Mouse (Mus musculus) brain, embryonic 14.5 days (tissue): Measurements from ENCODE around the gene Gpn3.
A peak's percentile ranks its signal among the peaks of the same experiment; 100 is the strongest.

Experiments
- CTCF ChIP-seq: fragments of 200-500 bp; IDR thresholded peaks from 2 replicates; pipeline ENCODE4 v1.5.1; 2012; ENCODE audit warnings: inconsistent platforms, mild to moderate bottlenecking, moderate library complexity, borderline replicate concordance; ENCODE audit not compliant: insufficient read depth, insufficient read length; ENCODE audit errors: extremely low read depth
- POLR2A ChIP-seq: fragments of 200-500 bp; IDR thresholded peaks from 2 replicates; pipeline ENCODE4 v1.6.1; 2012; ENCODE audit warnings: mild to moderate bottlenecking, inconsistent platforms, borderline replicate concordance; ENCODE audit not compliant: poor library complexity, insufficient read depth, insufficient read length, severe bottlenecking; ENCODE audit errors: extremely low read depth

DNA sequence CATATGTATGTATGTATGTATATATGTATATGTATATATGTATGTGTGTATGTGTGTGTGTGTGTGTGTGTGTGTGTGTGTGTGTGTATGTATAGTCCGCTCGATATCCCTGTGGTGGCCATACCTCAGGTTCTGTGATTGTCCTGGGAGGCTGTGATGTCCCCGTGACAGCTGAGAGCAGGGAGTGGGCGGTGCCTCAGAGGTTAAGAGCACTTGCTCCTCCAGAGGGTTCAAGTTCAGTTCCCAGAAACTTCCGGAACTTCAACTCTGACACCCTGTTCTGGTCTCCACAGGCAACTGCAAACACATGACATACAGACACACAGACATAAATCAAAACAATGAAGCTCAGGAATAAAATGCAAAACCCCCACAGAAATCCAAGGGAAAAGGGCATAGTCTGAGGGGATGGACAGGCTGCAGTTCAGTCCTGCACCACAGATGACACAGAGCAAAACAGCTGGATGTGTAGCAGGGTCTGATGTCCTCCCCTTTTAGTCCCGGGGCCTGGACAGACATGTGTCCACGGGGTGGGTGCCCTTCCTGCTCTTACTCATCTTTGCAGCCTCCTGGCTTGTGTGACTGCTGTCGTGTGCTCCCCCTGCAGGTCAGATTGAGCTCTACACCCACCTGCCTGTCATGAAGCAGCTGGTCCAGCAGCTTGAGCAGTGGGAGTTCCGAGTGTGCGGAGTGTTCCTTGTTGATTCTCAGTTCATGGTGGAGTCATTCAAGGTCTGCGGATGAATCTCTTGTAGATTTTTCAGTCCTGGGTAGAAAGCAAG is 7.9 kb downstream of the Gpn3 start:
- TF ChIP-seq POLR2A (no peak), CTCF (peak; percentile 92)
